Mouse (Mus musculus): ENCODE measurements around the gene Gstt2. TPM values are rescaled to one million over a fixed set of nuclear protein-coding genes. Genes with fewer than 3 reads are reported as not detected.
A peak's percentile ranks its signal among the peaks of the same experiment; 100 is the strongest.
"Not testable (repeated sequence)": the region's sequence is repeated elsewhere in the genome, so short reads cannot be mapped to it uniquely, and the experiment has no call there.

Gene Gstt2
- polyA plus RNA-seq, 1 experiment from 2014 or later = 6.3 TPM

DNA sequence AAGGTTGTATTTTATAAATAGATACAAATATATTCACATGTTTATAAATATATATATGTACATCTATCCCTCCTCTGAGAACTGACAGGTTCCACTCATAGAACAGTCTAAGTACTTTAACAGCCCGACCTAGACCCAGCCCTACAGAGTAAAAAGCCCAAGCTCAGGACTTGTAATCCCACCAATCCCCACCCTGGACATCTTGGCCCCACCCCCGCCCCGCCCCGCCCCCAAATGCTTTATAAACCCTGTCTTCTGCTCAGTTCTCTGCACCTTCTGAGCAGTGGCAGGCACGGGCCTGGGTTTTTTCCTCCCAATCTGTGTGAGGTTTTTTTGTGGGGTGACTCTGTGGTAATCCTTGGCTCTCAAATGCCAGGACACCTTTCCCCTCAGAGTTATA, 16.9 kb upstream of the Gstt2 start:
- H3K36me3 ChIP-seq = peaks cover 8% of the 10 kb centered on the region; the same call in 1 of the 2 replicates
- H3K4me3 ChIP-seq (replicated peaks) = no peak overlapping the region
- no peaks in the 10 kb centered on the region for H3K27me3 ChIP-seq (replicated peaks)
- H3K4me2 ChIP-seq = no peak overlapping the region
- no peak for ATAC-seq (ENCODE audit: low FRiP score)
- no peak overlapping the region for H3K9ac ChIP-seq (replicated peaks)
- H3K9me3 ChIP-seq (replicated peaks) = no peaks in the 10 kb centered on the region
- peaks cover 27% of the 10 kb centered on the region for H3K4me1 ChIP-seq
- H3K27ac ChIP-seq (replicated peaks) = no peak overlapping the region
- WGBS = 59% methylated on average over 5 of the region's 5 CpGs

DNA sequence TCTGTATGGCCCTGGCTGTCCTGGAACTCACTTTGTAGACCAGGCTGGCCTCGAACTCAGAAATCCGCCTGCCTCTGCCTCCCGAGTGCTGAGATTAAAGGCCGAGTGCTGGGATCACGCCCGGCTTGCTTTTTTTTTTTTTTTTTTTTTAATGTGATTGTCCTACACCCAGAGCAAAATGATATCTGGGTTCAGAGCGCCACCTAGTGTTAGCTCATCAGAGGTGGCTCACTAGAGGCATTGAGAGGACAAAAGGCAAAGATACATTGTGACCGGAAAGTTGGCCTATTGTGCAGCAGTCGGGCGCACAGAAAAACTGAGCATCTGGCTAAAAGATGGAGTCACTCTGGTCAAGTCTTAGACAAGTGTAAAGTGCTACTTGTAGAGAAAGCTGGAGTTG, 16.2 kb upstream of the Gstt2 start:
- no peak overlapping the region for H3K4me3 ChIP-seq (replicated peaks)
- no peaks in the 10 kb centered on the region for H3K9me3 ChIP-seq (replicated peaks)
- no peak overlapping the region for H3K27ac ChIP-seq (replicated peaks)
- no peak for ATAC-seq (ENCODE audit: low FRiP score)
- no peak overlapping the region for H3K9ac ChIP-seq (replicated peaks)
- peaks cover 21% of the 10 kb centered on the region for H3K4me1 ChIP-seq
- WGBS = 17% methylated on average over 10 of the region's 10 CpGs
- H3K36me3 ChIP-seq = peaks cover 8% of the 10 kb centered on the region; the same call in 1 of the 2 replicates
- no peak overlapping the region for H3K4me2 ChIP-seq
- H3K27me3 ChIP-seq (replicated peaks) = no peaks in the 10 kb centered on the region

DNA sequence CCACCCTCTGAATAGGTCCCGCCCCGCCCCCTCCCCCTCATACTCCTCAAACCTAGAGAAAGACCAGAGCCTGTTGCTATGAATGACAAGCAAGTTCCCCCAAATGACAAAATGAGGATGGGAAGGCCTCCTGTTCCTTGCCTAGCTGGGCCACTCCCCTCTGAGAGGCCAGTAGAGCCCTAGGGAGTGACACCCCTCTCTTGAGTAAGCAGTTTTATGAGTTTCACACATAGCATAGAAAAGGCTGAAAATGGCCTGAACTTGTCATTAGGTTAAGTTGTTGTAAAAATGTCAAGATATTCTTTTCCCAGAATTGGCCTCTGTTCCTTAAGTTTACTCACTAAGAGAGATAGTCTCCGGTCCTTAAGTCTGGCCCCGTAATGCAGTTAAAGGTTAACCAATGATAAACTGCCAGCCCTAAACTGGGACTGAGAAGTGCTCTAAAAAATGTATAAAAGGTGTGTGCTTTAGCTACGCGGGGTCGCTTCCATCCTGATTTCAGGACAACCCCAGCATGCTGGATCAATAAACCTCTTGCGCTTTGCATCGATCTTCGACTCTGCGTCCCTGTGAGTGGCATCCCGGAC, 15.4 kb upstream of the Gstt2 start:
- whole genome bisulfite sequencing = 93% methylated on average over 12 of the region's 12 CpGs
- H3K27ac ChIP-seq (replicated peaks) = no peak overlapping the region
- no peaks in the 10 kb centered on the region for H3K9me3 ChIP-seq (replicated peaks)
- H3K4me2 ChIP-seq = no peak overlapping the region
- H3K36me3 ChIP-seq = peaks cover 8% of the 10 kb centered on the region; the same call in 1 of the 2 replicates
- no peak for ATAC-seq (ENCODE audit: low FRiP score)
- no peak overlapping the region for H3K9ac ChIP-seq (replicated peaks)
- H3K4me1 ChIP-seq = peaks cover 13% of the 10 kb centered on the region
- H3K27me3 ChIP-seq (replicated peaks) = no peaks in the 10 kb centered on the region
- H3K4me3 ChIP-seq (replicated peaks) = no peak overlapping the region

- Histone ChIP-seq H3K4me2 (no peak overlapping the region), H3K4me1 (peaks cover 11% of the 10 kb centered on the region), H3K4me3 (replicated peaks) (no peak overlapping the region), H3K27me3 (replicated peaks) (no peaks in the 10 kb centered on the region), H3K9ac (replicated peaks) (no peak overlapping the region), H3K9me3 (replicated peaks) (no peaks in the 10 kb centered on the region), H3K36me3 (no peaks in the 10 kb centered on the region), H3K27ac (replicated peaks) (no peak overlapping the region)
- 32% methylated on average over 3 of the region's 3 CpGs for WGBS
- no peak for ATAC-seq (ENCODE audit: low FRiP score)
Measured at GRCm38 (mm10) chr10:75851681-75852080, 14.5 kb upstream of the Gstt2 start.

DNA sequence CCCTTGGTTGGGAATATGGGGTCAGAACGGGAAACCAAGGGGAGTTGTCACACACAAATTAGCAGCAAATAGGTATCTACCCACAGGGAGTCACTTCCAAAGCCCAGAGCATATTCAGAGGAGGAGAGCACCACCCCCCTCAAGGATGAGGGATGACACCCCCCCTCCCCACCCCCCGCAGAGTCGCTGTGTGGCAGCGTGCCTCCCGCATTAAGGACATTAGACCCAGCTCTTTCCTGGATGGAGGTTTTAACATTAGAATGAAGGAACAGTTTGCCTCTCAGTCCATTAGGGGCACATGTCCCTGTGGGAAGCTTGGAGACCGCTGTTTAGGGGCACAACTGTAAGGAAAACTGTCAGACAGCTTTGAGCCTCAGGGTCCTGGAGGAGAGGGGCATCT, 13.9 kb upstream of the Gstt2 start:
- ATAC-seq (ENCODE audit: low FRiP score) = no peak
- no peaks in the 10 kb centered on the region for H3K36me3 ChIP-seq
- no peak overlapping the region for H3K27ac ChIP-seq (replicated peaks)
- no peak overlapping the region for H3K4me3 ChIP-seq (replicated peaks)
- H3K27me3 ChIP-seq (replicated peaks) = no peaks in the 10 kb centered on the region
- peaks cover 11% of the 10 kb centered on the region for H3K4me1 ChIP-seq
- under 1% methylated on average over 6 of the region's 6 CpGs for WGBS
- H3K4me2 ChIP-seq = 0 out of 2 replicates have a peak overlapping the region, but pooled peaks have one; percentile 2
- H3K9me3 ChIP-seq (replicated peaks) = no peaks in the 10 kb centered on the region
- H3K9ac ChIP-seq (replicated peaks) = no peak overlapping the region

DNA sequence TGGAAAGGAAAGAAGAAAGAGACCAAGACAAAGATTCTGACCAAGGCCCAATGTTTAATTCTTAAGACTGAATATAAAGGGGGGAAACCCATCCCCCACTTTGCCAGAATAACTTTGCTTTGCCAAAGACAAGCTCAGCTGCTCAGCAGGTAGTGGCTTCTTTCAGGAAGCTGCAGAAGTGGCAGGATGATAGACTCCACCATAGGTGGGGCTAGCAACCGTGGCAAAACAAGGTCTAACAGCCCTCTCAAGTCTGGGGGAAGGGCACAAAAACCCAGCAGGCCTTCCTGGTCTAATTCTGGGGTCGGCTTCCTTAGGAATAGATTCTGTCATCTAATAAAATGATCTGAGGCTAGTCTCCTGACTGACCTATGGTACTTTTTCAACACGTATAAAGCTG, 11.2 kb upstream of the Gstt2 start:
- Histone ChIP-seq H3K4me1 (peaks cover 11% of the 10 kb centered on the region), H3K27ac (replicated peaks) (no peak overlapping the region), H3K9me3 (replicated peaks) (no peaks in the 10 kb centered on the region), H3K27me3 (replicated peaks) (no peaks in the 10 kb centered on the region), H3K36me3 (no peaks in the 10 kb centered on the region), H3K4me3 (replicated peaks) (no peak overlapping the region), H3K9ac (replicated peaks) (no peak overlapping the region), H3K4me2 (no peak overlapping the region)
- no peak for ATAC-seq (ENCODE audit: low FRiP score)
- 20% methylated on average over 3 of the region's 3 CpGs for WGBS

GRCm38 (mm10) chr10:75845306-75845930, 8.2 kb upstream of the Gstt2 start:
- H3K9me3 ChIP-seq (replicated peaks) = no peaks in the 10 kb centered on the region
- WGBS = 81% methylated on average over 6 of the region's 6 CpGs
- H3K4me2 ChIP-seq = no peak overlapping the region
- no peaks in the 10 kb centered on the region for H3K4me1 ChIP-seq
- H3K27me3 ChIP-seq (replicated peaks) = no peaks in the 10 kb centered on the region
- no peak overlapping the region for H3K9ac ChIP-seq (replicated peaks)
- no peak overlapping the region for H3K27ac ChIP-seq (replicated peaks)
- H3K36me3 ChIP-seq = no peaks in the 10 kb centered on the region
- no peak for ATAC-seq (ENCODE audit: low FRiP score)
- no peak overlapping the region for H3K4me3 ChIP-seq (replicated peaks)

GRCm38 (mm10) chr10:75844800-75845199, 7.6 kb upstream of the Gstt2 start:
- Histone ChIP-seq H3K36me3 (no peaks in the 10 kb centered on the region), H3K9me3 (replicated peaks) (no peaks in the 10 kb centered on the region), H3K9ac (replicated peaks) (no peak overlapping the region), H3K27ac (replicated peaks) (no peak overlapping the region), H3K27me3 (replicated peaks) (no peaks in the 10 kb centered on the region), H3K4me3 (replicated peaks) (no peak overlapping the region), H3K4me1 (no peaks in the 10 kb centered on the region), H3K4me2 (no peak overlapping the region)
- ATAC-seq (ENCODE audit: low FRiP score) = no peak
- WGBS = 71% methylated on average over 1 of the region's 1 CpGs

DNA sequence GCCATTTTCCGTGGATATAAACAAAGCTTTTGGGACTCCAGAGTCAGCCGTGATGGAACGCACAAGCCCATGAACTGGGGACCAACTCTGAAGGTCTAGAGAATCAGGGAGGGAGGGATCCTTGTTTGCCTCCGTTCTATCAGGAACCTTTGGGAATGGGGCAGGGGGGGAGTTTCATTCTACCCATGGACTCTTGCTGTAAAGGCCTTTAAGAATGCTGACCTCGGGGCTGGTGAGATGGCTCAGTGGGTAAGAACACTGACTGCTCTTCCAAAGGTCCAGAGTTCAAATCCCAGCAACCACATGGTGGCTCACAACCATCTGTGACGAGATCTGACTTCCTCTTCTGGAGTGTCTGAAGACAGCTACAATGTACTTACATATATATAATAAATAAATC, 6.7 kb upstream of the Gstt2 start:
- H3K9me3 ChIP-seq (replicated peaks); H3K4me2 ChIP-seq; H3K4me1 ChIP-seq; H3K27me3 ChIP-seq (replicated peaks); H3K9ac ChIP-seq (replicated peaks); H3K36me3 ChIP-seq; ATAC-seq (ENCODE audit: low FRiP score); H3K27ac ChIP-seq (replicated peaks); H3K4me3 ChIP-seq (replicated peaks): not testable (repeated sequence)
- WGBS = 88% methylated on average over 6 of the region's 6 CpGs

GRCm38 (mm10) chr10:75839092-75839491, 1.9 kb upstream of the Gstt2 start:
- no peak for ATAC-seq (ENCODE audit: low FRiP score)
- Histone ChIP-seq H3K27ac (replicated peaks) (no peak overlapping the region), H3K4me1 (peaks cover 37% of the 10 kb centered on the region), H3K27me3 (replicated peaks) (peaks cover 7% of the 10 kb centered on the region; the same call in 1 of the 2 replicates), H3K9ac (replicated peaks) (no peak overlapping the region), H3K4me2 (no peak overlapping the region), H3K4me3 (replicated peaks) (no peak overlapping the region), H3K9me3 (replicated peaks) (no peaks in the 10 kb centered on the region), H3K36me3 (no peaks in the 10 kb centered on the region)
- WGBS = 89% methylated on average over 10 of the region's 10 CpGs

DNA sequence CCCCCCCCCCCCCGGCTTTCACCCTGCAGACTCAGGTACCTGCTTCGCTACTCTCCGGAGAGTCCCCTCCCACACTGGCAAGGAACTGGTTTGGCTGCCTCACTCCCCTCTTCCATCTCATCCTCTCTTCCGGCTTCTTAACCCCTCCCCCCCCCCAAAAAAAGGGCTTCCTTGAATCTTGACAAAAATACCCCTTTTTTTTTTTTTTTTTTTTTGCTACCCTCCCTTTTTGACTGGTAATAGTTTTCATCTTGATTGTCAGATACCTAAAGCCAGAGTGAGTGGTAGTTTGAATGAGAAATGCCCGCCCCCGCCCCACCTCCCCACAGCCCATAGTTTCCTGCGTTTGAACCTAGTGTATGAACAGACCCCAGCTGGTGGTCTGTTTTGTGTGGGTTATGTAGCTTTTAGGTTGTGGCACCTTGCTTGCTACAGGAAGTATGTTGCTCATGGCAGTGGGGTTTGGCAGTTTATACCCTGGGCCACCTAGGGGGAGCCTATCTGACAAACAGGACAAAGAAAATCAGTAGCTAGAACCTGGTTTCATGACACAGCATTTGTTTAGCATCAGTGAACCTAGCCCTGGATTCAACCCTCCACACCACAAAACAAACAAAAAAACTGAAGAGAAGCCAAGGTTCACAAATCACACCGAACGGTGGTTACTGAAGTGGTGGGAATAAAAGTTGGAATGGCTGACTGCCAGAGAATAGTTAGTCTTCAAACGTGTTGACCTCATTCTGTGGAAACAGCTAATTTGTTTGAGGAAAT, 1.3 kb downstream of the Gstt2 start:
- no peaks in the 10 kb centered on the region for H3K9me3 ChIP-seq (replicated peaks)
- peaks cover 18% of the 10 kb centered on the region; the same call in 1 of the 2 replicates for H3K27me3 ChIP-seq (replicated peaks)
- H3K9ac ChIP-seq (replicated peaks) = no peak overlapping the region
- 0 out of 2 replicates have a peak overlapping the region, but pooled peaks have one; percentile 89 for H3K27ac ChIP-seq (replicated peaks)
- WGBS = 24% methylated on average over 10 of the region's 10 CpGs
- peaks cover 43% of the 10 kb centered on the region for H3K4me1 ChIP-seq
- no peaks in the 10 kb centered on the region for H3K36me3 ChIP-seq
- ATAC-seq (ENCODE audit: low FRiP score) = no peak
- peak overlapping the region; percentile 32; the same call in 1 of the 2 replicates for H3K4me3 ChIP-seq (replicated peaks)
- H3K4me2 ChIP-seq = peak overlapping the region; percentile 76

GRCm38 (mm10) chr10:75835307-75835706, 1.9 kb downstream of the Gstt2 start:
- H3K9ac ChIP-seq (replicated peaks) = 0 out of 2 replicates have a peak overlapping the region, but pooled peaks have one; percentile 5

More at GRCm38 (mm10) chr10:75835307-75835706, 1.9 kb downstream of the Gstt2 start:
- H3K27me3 ChIP-seq (replicated peaks) = peaks cover 18% of the 10 kb centered on the region; the same call in 1 of the 2 replicates
- H3K4me3 ChIP-seq (replicated peaks) = peak overlapping the region; percentile 32
- H3K36me3 ChIP-seq = no peaks in the 10 kb centered on the region
- ATAC-seq (ENCODE audit: low FRiP score) = no peak
- 5% methylated on average over 10 of the region's 10 CpGs for WGBS
- H3K4me2 ChIP-seq = peak overlapping the region; percentile 70
- no peaks in the 10 kb centered on the region for H3K9me3 ChIP-seq (replicated peaks)
- no peak overlapping the region for H3K27ac ChIP-seq (replicated peaks)
- H3K4me1 ChIP-seq = peaks cover 43% of the 10 kb centered on the region
